Mouse (Mus musculus) small intestine, adult 2 months (tissue): ENCODE data around the gene Cep295nl. TPM values are rescaled to one million over a fixed set of nuclear protein-coding genes. Genes with fewer than 3 reads are reported as not detected.

Source experiments
- H3K27ac ChIP-seq: fragments of 200-500 bp; 2 replicates; pipeline ENCODE4 v1.5.1; 2012; ENCODE audit warnings: low read depth, low read length, control low read depth, inconsistent platforms; ENCODE audit not compliant: insufficient read depth
- H3K27me3 ChIP-seq: fragments of 200-500 bp; 2 replicates; pipeline ENCODE4 v1.6.1; 2012; ENCODE audit warnings: mild to moderate bottlenecking, moderate library complexity, low read length, inconsistent platforms; ENCODE audit not compliant: control insufficient read depth, insufficient read depth
- H3K36me3 ChIP-seq: fragments of 200-500 bp; 2 replicates; pipeline ENCODE4 v1.6.1; 2012; ENCODE audit warnings: mild to moderate bottlenecking, low read length, control low read depth, inconsistent platforms; ENCODE audit not compliant: control insufficient read depth, insufficient read depth
- H3K4me1 ChIP-seq: fragments of 200-500 bp; 2 replicates; pipeline ENCODE4 v1.6.1; 2012; ENCODE audit warnings: low read length, inconsistent platforms, mixed read lengths; ENCODE audit not compliant: control insufficient read depth, insufficient read depth, insufficient read length
- H3K4me3 ChIP-seq: fragments of 200-500 bp; 2 replicates; pipeline ENCODE4 v1.5.1; 2012; ENCODE audit warnings: low read depth, mild to moderate bottlenecking, control low read depth, inconsistent platforms, low read length, moderate library complexity
- CTCF ChIP-seq: fragments of 200-500 bp; IDR thresholded peaks from 2 replicates; pipeline ENCODE4 v1.5.1; 2012; ENCODE audit warnings: low read depth, mild to moderate bottlenecking, control low read depth, inconsistent platforms, low read length, moderate library complexity, mixed read lengths; ENCODE audit not compliant: insufficient replicate concordance, insufficient read length; ENCODE audit errors: extremely low read depth
- POLR2A ChIP-seq: fragments of 200-500 bp; IDR thresholded peaks from 2 replicates; pipeline ENCODE4 v1.6.1; 2012; ENCODE audit warnings: low read depth, mild to moderate bottlenecking, control low read depth, inconsistent platforms, low read length, moderate library complexity
- WGBS: fragments of 180-500 bp; shearing (Covaris S2); methylation state at CpG from one replicate; pipeline ENCODE4 v1.1.7; 2018; 5-methylcytosine and 5-hydroxymethylcytosine counted together
- polyA plus RNA-seq: library from polyadenylated mRNA; depleted of rRNA; stranded (reverse); fragments of >200 nt; gene quantifications from 2 replicates; pipeline ENCODE4 v1.2.3, GENCODE M21; 2012

Cep295nl gene
- polyA plus RNA-seq, 1 experiment, result not detected

DNA sequence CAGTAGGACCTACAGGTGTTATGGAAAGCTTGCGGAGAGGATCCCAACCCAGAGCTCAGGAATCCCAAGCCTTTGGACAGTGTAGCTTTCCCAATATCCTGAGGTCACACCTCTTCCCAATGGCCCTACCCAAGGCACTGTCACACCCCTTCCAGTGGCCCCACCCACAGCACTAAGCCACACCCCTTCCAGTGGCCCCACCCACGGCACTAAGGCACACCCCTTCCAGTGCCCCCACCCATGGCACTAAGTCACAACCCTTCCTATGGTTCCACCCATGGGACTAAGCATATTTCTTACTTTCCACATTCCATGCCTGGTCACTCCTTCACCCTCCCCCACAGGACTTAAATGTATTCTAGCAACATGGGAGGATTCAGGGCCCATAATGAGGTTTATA is 43.5 kb downstream of the Cep295nl start:
- 60% methylated on average over 2 of the region's 2 CpGs for WGBS
- Histone ChIP-seq H3K27ac (no peak overlapping the region), H3K4me3 (no peak overlapping the region), H3K36me3 (no peaks in the 10 kb centered on the region), H3K4me1 (no peaks in the 10 kb centered on the region), H3K27me3 (no peaks in the 10 kb centered on the region)
- TF ChIP-seq POLR2A (no peak), CTCF (no peak)

DNA sequence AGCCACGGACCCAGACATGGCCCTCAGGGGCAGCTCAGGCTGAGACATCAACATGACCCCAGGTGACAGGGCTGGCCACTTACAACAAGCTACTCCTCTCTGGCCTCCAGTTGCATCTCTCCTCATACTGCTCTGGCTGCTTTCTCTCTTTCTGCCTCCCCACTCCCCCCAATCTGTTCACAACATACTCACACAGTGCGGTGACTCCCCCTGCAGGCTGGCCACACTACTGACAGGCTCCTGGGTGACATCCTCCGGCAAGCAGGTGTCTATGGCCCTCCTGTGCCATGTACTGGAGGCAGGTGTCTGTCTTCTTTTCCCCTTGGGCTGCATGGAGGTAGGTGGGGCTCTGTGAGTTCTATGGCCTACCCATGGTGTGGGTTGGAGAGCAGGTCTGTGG is 44.3 kb downstream of the Cep295nl start:
- no peak for TF ChIP-seq POLR2A
- no peak for TF ChIP-seq CTCF
- H3K4me1 ChIP-seq, result no peaks in the 10 kb centered on the region
- no peaks in the 10 kb centered on the region for H3K36me3 ChIP-seq
- no peak overlapping the region for H3K4me3 ChIP-seq
- 89% methylated on average over 3 of the region's 3 CpGs for WGBS
- H3K27me3 ChIP-seq, result no peaks in the 10 kb centered on the region
- H3K27ac ChIP-seq, result no peak overlapping the region

- TF ChIP-seq CTCF, result no peak
- TF ChIP-seq POLR2A, result no peak
- no peaks in the 10 kb centered on the region for H3K27me3 ChIP-seq
- H3K36me3 ChIP-seq, result no peaks in the 10 kb centered on the region
- H3K4me3 ChIP-seq, result no peak overlapping the region
- no peaks in the 10 kb centered on the region for H3K4me1 ChIP-seq
- 58% methylated on average over 2 of the region's 2 CpGs for WGBS
- no peak overlapping the region for H3K27ac ChIP-seq
Measured at GRCm38 (mm10) chr11:118295026-118295425, 47.3 kb downstream of the Cep295nl start.

- Histone ChIP-seq H3K36me3 (no peaks in the 10 kb centered on the region), H3K4me1 (peaks cover 9% of the 10 kb centered on the region; the same call in 1 of the 2 replicates), H3K27ac (no peak overlapping the region), H3K27me3 (no peaks in the 10 kb centered on the region), H3K4me3 (no peak overlapping the region)
- no peak for TF ChIP-seq POLR2A
- TF ChIP-seq CTCF, result no peak
- 61% methylated on average over 6 of the region's 6 CpGs for WGBS
Measured at GRCm38 (mm10) chr11:118292671-118293070, 49.6 kb downstream of the Cep295nl start.

DNA sequence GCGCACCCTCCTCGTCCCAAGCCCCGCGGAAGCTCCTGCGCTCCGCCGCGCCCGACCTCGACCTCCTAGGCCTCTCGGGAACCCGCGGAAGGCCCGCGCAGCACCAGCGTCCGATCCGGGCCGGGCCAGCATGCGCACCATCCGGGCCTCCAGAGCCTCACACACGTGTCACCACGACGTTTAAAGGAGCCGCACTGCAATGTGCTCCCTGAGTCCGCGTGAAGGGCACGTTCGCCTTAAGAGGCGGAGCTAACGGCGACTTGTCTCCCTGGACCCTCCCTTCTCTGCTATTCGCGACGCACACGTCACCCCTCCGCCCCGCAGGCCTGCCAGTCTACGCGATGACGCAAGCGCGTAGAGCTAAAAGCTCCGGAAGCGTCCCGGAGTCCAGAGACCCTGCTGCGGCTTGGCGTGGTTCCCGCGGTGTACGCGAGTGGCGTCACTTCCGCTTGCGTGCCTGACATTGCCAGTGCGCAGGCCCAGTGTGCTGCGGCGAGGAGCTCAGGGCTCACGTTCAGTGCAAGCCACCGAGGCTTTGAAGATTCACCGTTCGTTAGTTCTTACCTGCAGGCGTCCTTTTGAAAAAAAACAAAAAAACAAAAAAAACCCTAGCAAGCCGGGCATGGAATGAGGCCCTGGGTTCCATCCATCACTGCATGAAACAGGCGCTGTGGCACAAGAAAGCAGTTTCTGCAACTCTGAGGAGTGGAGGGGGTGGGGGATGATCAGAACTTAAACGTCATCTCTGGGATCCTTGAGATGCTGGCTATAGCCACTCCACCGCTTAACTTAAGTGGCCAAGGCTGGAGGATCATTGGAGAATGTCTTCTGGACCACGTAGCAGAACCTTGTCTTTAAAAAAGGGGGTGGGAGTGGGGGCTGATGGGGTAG is 52.1 kb downstream of the Cep295nl start, which contains the start of gene Usp36:
TSS of gene Usp36 (minus strand) at position 246 of the 891 bp plus-strand sequence.
- TF ChIP-seq POLR2A (peak; percentile 83), CTCF (0 out of 2 replicates have a peak, but pooled peaks have one; percentile 17)
- peak within 1 kb of the TSS; percentile 81 for H3K4me3 ChIP-seq
- WGBS, result 1% methylated on average over 68 of the region's 68 CpGs
- H3K36me3 ChIP-seq, result peaks cover 13% of the 10 kb centered on the region
- no peaks in the 10 kb centered on the region for H3K27me3 ChIP-seq
- peak within 1 kb of the TSS; percentile 77 for H3K27ac ChIP-seq
- H3K4me1 ChIP-seq, result peaks cover 9% of the 10 kb centered on the region; the same call in 1 of the 2 replicates

- WGBS, result under 1% methylated on average over 22 of the region's 22 CpGs
- Histone ChIP-seq H3K27ac (peak overlapping the region; percentile 77), H3K4me3 (peak overlapping the region; percentile 81), H3K27me3 (no peaks in the 10 kb centered on the region), H3K4me1 (peaks cover 9% of the 10 kb centered on the region; the same call in 1 of the 2 replicates), H3K36me3 (peaks cover 20% of the 10 kb centered on the region)
- TF ChIP-seq POLR2A (no peak), CTCF (no peak)
Measured at GRCm38 (mm10) chr11:118289562-118289961, 52.7 kb downstream of the Cep295nl start.

DNA sequence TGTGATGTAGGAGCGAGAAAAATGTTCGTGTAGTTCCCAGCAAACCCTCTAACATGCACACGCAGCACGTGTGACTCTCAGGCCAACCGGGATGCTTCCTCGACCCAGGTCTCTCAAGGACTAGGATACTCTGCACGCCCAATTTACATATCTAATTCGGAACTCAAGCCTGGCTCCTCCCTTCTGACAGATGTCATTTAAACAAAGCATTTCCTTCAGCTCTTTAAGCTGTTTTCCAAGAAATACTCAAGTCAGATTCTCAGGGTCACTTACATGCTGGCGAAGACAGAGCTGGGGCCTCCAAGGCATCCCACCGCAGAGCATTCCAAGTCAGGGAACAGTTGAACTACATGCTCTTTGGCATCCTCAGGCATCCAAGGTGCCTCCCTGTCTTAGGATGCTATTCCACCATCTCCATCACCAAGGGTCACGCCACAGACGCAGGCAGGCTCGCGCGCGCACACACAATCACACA is 53.2 kb downstream of the Cep295nl start:
- Histone ChIP-seq H3K27me3 (no peaks in the 10 kb centered on the region), H3K36me3 (peaks cover 20% of the 10 kb centered on the region), H3K4me1 (peaks cover 9% of the 10 kb centered on the region; the same call in 1 of the 2 replicates), H3K27ac (peak overlapping the region; percentile 77; the same call in 1 of the 2 replicates), H3K4me3 (peak overlapping the region; percentile 81)
- WGBS, result 1% methylated on average over 16 of the region's 16 CpGs
- TF ChIP-seq CTCF (no peak), POLR2A (no peak)
